Mouse (Mus musculus) adrenal gland, postnatal 14 days (tissue): ENCODE measurements around the gene 9330161L09Rik. TPM values are rescaled to one million over a fixed set of nuclear protein-coding genes. Genes with fewer than 3 reads are reported as not detected.

Experiments used
- DNase-seq: peaks from one replicate; pipeline ENCODE4 v3.0.0; 2021; ENCODE audit warnings: mixed read lengths
- total RNA-seq: library from RNA; stranded (reverse); gene quantifications from 2 replicates; pipeline ENCODE4 v1.2.3, GENCODE M21; 2021

9330161L09Rik gene
- total RNA-seq, 1 experiment from 2014 or later, result 0.93 TPM

GRCm38 (mm10) chr12:103388505-103389347, 18.9 kb downstream of the 9330161L09Rik start, which contains the start of gene Otub2:
Gene Otub2 (plus strand): TSS chr12:103388682.
- peak; percentile 96 for DNase-seq

GRCm38 (mm10) chr12:103380226-103380625, 27.4 kb downstream of the 9330161L09Rik start:
- no peak for DNase-seq

GRCm38 (mm10) chr12:103376774-103377173, 30.8 kb downstream of the 9330161L09Rik start:
- DNase-seq, result no peak

GRCm38 (mm10) chr12:103376124-103376523, 31.5 kb downstream of the 9330161L09Rik start:
- DNase-seq, result no peak

DNA sequence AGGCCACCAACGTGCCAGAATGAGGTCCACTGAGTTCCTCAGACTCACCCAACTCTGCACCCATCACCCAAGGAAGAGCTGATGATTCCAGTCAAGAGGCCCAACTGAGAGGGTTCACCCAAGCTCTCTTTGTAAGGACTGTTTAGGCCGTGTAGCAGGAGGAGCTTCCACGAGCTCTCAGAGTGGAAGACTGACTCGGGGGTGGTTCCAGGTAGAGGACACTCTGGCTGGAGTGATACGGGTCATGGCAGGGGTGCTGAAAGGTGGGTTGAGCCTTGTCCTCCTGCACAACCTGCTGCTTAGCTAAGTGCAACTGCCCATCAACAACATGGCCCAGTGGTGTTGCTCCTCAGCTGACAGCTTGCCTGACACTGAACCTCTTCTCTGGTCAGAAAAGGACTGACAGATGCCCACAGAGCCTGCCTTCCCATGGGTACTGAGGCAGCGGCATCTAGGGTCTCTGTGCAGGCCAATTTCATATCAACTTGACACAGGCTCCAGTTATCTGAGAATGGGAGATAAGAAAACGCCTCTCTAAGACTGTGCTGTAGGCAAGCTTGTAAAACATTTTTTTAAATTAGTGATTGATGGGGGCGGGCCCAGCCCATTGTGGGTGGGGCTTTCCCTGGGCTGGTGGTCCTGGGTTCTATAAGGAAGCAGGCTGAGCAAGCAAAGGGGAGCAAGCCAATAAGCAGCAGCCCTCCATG, 33.9 kb downstream of the 9330161L09Rik start:
- no peak for DNase-seq

DNA sequence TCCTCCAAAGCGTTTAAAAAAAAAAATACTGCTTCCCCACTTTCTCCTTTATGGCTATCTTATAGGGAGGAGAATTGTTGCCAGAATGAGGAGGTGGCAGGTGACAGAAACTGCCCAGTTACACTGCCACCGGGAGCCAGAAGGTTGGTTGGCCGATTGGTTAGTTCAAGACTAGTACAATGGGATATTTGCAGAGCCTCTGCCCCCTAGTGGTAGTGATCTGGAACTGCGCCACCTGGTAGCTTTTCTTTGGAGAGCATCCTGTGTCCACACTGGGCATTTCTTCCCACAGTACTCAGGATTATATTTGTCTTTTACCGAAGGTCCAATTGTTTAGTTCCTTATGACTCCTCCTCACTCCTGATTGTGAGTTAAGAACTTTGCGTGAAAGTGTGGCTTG, 35.9 kb downstream of the 9330161L09Rik start:
- DNase-seq, result peak; percentile 76

DNA sequence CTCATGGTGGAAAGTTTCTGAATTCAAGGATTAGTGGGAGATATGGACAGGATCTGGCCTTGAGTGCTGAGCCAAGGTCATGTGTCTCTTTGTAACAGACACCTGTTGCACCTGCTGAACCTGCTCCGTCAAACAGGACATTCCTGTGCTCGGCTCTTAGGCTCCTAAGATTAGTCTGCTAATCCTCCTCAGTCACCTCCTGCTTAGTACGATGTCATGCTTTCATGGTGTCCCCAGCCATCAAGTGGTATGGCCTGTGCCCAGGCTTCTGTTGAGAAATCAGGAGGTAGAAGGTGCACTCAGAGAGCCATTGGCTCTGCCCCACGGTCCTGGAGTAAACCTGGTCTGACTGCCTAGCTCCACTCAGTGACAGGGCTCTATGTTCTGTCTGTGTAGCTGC, 36.8 kb downstream of the 9330161L09Rik start:
- no peak for DNase-seq

GRCm38 (mm10) chr12:103368777-103369176, 38.8 kb downstream of the 9330161L09Rik start:
- no peak for DNase-seq

DNA sequence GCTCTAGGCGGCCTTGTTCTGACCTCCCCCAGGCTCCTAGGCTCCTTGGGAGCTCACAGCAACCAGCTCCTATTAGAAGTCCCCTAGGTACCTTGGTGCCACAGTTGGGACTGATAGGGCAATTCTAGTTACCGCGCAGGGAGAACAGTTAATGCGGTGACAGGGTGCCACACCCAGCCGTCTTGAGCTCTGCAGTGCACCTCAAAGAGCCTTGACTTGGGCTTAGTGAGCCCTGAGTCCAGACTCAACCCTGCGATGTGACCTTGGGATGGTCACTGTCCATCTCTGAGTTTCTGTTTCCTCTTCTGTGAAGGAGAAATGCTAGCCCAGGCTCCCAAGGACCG, 39.3 kb downstream of the 9330161L09Rik start:
- DNase-seq, result no peak

GRCm38 (mm10) chr12:103367620-103368325, 39.8 kb downstream of the 9330161L09Rik start:
- DNase-seq, result peak; percentile 87

DNA sequence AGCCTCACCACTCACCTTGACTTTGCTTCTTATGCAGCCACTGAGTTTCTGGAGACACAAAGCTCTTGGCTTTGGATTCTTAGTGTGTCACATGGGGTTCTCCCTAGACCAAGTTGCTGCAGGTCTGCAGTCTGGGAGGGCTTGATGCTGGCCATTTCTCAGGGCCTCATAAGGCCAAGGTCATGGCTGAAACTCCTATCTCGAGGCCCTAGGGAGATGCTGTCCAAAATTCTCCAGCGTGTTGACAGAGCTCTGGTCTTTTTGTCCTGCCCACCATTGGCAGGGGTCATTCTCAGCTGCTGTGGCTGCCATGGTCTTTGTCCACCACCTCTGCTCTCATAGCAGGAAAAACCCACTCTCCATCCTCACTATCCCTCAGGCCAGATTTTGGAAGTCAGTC, 40.4 kb downstream of the 9330161L09Rik start:
- DNase-seq, result peak; percentile 24

DNA sequence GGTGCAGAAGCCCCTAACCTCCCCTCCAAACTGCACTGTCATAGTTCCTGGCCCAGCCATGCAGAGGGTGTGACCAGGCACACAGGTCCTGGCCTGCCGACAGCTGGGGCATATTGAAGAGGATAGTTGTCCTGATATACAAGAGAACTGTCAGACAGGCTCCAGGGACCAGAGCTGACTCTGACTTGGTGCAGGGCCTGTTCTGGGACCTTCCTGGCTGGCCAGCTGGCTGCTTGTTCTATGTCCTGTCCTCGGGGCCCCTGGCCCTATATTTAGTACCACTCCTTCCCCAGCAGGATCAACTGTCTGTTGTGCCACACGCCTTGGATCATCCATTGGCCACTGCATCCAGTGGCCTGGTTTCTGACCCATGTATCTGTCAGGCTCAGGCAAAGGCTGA, 45.3 kb downstream of the 9330161L09Rik start:
- DNase-seq, result no peak

GRCm38 (mm10) chr12:103361539-103362307, 45.9 kb downstream of the 9330161L09Rik start:
- no peak for DNase-seq

GRCm38 (mm10) chr12:103360812-103361211, 46.8 kb downstream of the 9330161L09Rik start:
- DNase-seq, result no peak

GRCm38 (mm10) chr12:103358951-103359801, 48.4 kb downstream of the 9330161L09Rik start:
- no peak for DNase-seq

GRCm38 (mm10) chr12:103358216-103358615, 49.4 kb downstream of the 9330161L09Rik start:
- peak; percentile 36 for DNase-seq

Other genes with a start within 250 kb of the 9330161L09Rik start
- gene Prima1, start 165.7 kb downstream of the 9330161L09Rik start, total RNA-seq, result 2.1 and 2.3 TPM in 2 replicates
- not detected in 2 replicates for gene Fam181a, start 96.8 kb downstream of the 9330161L09Rik start, total RNA-seq
- 1.1 and 2.2 TPM in 2 replicates for gene Asb2, start 51.8 kb downstream of the 9330161L09Rik start, total RNA-seq
- 3.1 and 3.7 TPM in 2 replicates for gene Otub2, start 19.1 kb downstream of the 9330161L09Rik start, total RNA-seq
- gene Ddx24, start 18.0 kb upstream of the 9330161L09Rik start, total RNA-seq, result 92.3 and 99.1 TPM in 2 replicates
- 1,163 and 1,199 TPM in 2 replicates for gene Ifi27, start 26.4 kb upstream of the 9330161L09Rik start, total RNA-seq
- 15.4 and 19.7 TPM in 2 replicates for gene Ifi27l2a, start 35.9 kb upstream of the 9330161L09Rik start, total RNA-seq
- gene Ifi27l2b, start 49.4 kb upstream of the 9330161L09Rik start, total RNA-seq, result not detected in 2 replicates
- gene Ppp4r4, start 124.5 kb upstream of the 9330161L09Rik start, total RNA-seq, result 2.9 and 3.2 TPM in 2 replicates
- gene Serpina10, start 223.6 kb upstream of the 9330161L09Rik start, total RNA-seq, result 2.9 and 17.0 TPM in 2 replicates
- 5.4 and 113 TPM in 2 replicates for gene Serpina6, start 249.4 kb upstream of the 9330161L09Rik start, total RNA-seq